Mouse (Mus musculus) c-Kit-negative CD71-positive TER-119-positive erythroid progenitor cells, embryonic 14.5 days (primary cell): ENCODE measurements around the gene Zfp330.

Experiments used
- DNase-seq: peaks from one replicate; pipeline ENCODE4 v3.0.0-alpha.2; 2013; ENCODE audit warnings: low read depth, low spot score

The Zfp330 gene

DNA sequence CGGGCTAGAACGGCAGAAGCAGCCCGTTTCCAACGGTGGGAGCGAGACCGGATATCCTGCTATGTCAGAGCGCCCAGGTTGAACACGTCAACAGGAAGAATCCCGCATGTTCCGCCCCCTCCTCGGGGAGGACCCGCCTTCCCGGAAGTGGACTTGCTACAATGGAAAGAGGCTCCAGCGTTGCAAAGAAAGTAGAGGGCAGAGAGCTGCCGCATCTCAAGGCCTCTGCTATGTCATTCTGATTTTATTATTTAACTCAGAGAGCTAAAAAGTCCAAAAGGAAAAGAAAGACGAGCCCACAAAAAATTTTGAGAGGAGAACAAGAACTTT lies at the start of gene Zfp330:
Gene Zfp330 (minus strand): TSS at position 68 of the 330 bp plus-strand sequence.
- DNase-seq = peak; percentile 73

DNA sequence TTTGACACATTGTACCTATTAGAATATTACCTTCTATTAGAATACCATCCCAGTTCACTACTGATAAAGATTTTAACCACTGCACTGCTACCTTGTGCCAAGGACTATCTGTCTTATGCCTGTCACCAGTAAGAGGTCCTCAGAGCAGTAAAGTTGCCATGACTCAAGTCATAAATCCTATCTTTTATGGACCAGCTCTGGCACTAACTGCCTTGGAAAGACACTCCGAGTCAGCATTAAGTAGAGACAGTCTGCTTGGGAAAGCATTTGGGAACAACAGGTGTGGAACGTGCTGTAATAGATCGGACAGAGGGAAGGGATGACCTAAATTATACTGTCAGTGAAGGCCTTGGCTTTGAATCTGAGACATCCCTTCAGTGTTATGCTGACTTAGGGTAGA lies 4.0 kb upstream of the Zfp330 start:
- DNase-seq = no peak

DNA sequence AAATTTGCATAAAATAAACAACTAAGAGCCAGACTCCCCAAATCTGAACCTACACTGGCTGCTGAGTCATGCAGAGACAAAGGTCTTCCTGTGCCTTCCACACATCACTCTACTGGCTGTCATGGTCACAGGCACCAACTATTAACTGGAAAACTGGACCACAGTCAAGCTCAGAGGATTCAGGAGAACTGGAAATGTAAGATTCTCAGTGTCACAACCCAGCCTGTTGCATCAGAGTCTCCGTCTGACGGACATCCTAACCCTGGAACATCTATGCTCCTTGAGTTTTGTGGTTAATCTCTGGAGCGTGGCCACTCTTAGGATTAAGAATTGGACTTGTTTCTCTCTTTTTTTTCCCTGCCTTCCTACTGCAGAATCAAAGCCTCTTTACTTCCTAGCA lies 3.4 kb upstream of the Zfp330 start:
- DNase-seq = no peak

- DNase-seq = no peak
Observed at GRCm38 (mm10) chr8:82774482-82774881, 522 bp upstream of the Zfp330 start.

GRCm38 (mm10) chr8:82773332-82774092 lies 448 bp downstream of the Zfp330 start:
- DNase-seq = peak; percentile 22

GRCm38 (mm10) chr8:82770886-82771285 lies 3.1 kb downstream of the Zfp330 start:
- no peak for DNase-seq

GRCm38 (mm10) chr8:82759071-82759470 lies 14.9 kb downstream of the Zfp330 start:
- no peak for DNase-seq

DNA sequence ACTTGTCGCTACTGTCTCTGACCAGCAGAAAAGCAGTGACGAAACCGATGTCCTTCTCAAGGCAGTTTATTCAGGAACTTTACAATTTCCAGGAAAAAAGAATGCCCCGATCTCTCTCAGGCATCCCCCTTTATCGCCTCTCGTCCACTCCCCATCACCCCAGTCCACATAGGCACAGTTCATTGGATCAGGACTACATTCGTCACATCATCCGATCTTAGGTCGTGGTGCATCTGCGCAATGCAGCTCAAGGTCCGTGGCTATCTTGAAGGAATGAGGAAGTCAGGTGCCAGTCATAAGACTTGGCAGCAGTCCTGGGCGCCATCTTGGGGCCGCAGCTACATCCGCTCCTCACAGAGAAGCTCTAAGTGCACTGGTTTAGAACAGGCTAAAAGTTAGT lies 19.0 kb downstream of the Zfp330 start:
- DNase-seq = no peak

DNA sequence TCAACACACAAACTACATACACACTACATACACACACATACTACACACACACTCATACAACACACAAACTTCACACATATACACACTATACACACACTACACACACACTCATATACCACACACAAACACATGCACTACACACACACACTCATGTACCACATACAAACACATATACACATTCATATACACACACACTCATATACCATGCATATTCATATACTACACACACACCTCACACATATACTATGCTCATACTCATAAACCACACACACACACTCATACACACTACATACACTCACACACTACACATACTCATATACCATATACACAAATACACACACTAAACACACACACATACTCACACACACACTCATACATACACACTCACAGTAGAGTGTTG lies 27.3 kb downstream of the Zfp330 start:
- DNase-seq = no peak

- no peak for DNase-seq
Observed at GRCm38 (mm10) chr8:82743905-82744904, 29.8 kb downstream of the Zfp330 start.
